Mouse (Mus musculus) kidney, adult 2 months (tissue): Measurements from ENCODE around the gene Dmbx1. TPM values are rescaled to one million over a fixed set of nuclear protein-coding genes. Genes with fewer than 3 reads are reported as not detected.

Experiments
- DNase-seq: peaks from one replicate; pipeline ENCODE4 v3.0.0; 2021
- H3K27ac ChIP-seq: fragments of 200-500 bp; 2 replicates; pipeline ENCODE4 v1.5.1; 2012; ENCODE audit warnings: low read depth, low read length, control low read depth, inconsistent platforms; ENCODE audit not compliant: insufficient read depth
- H3K27me3 ChIP-seq: fragments of 200-500 bp; replicated peaks from 2 replicates; pipeline ENCODE4 v1.6.1; 2012; ENCODE audit warnings: mild to moderate bottlenecking, moderate library complexity, low read length, inconsistent platforms; ENCODE audit not compliant: control insufficient read depth, insufficient read depth
- H3K36me3 ChIP-seq: fragments of 200-500 bp; 2 replicates; pipeline ENCODE4 v1.6.1; 2012; ENCODE audit warnings: mild to moderate bottlenecking, moderate library complexity, low read length, inconsistent platforms; ENCODE audit not compliant: control insufficient read depth, insufficient read depth
- H3K4me1 ChIP-seq: fragments of 200-500 bp; 2 replicates; pipeline ENCODE4 v1.6.1; 2011; ENCODE audit warnings: low read length; ENCODE audit not compliant: control insufficient read depth, insufficient read depth
- H3K4me3 ChIP-seq: fragments of 200-500 bp; 2 replicates; pipeline ENCODE4 v1.5.1; 2011; ENCODE audit warnings: mild to moderate bottlenecking, low read depth, low read length, control low read depth; ENCODE audit not compliant: insufficient read depth
- CTCF ChIP-seq: fragments of 200-500 bp; conservative IDR thresholded peaks from 2 replicates; pipeline ENCODE4 v1.5.1; 2011; ENCODE audit warnings: low read depth, mild to moderate bottlenecking, control low read depth, low read length, moderate library complexity, mixed read lengths; ENCODE audit not compliant: insufficient read depth, insufficient read length
- POLR2A ChIP-seq: fragments of 200-500 bp; IDR thresholded peaks from one replicate; pipeline ENCODE4 v1.6.1; 2011; ENCODE audit warnings: low read depth, low read length, control low read depth
- WGBS: fragments of 180-500 bp; shearing (Covaris S2); methylation state at CpG from one replicate; pipeline ENCODE4 v1.1.7; 2018; 5-methylcytosine and 5-hydroxymethylcytosine counted together
- polyA plus RNA-seq: library from polyadenylated mRNA; depleted of rRNA; stranded (reverse); fragments of >200 nt; gene quantifications from 2 replicates; pipeline ENCODE4 v1.2.3, GENCODE M21; 2012

Gene Dmbx1
- polyA plus RNA-seq, 1 experiment: not detected

DNA sequence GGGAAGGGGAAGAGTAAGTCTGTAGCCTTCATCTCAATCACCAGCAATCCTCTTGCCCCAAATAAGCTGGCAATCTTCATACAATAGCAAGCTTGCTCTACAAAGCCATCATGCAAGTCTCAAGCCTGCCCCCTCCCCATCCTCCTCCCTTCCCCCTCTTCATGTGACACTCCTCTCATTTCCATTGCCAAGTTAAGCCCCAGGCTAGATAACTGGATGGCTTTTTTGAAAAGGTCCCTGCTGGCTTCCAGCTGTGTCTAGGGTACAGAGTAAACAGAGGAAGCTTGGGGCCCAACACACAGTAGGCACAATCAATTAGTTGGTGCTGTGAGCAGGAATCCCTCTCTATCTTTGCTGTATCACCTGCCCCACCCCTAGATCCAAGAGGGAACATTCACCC is 19.8 kb upstream of the Dmbx1 start:
- Histone ChIP-seq H3K27me3 (peaks cover 7% of the 10 kb centered on the region), H3K4me3 (no peak overlapping the region), H3K27ac (no peak overlapping the region), H3K4me1 (peaks cover 2% of the 10 kb centered on the region; the same call in 1 of the 2 replicates), H3K36me3 (no peaks in the 10 kb centered on the region)
- no peak for TF ChIP-seq CTCF
- no peak for TF ChIP-seq POLR2A
- DNase-seq: no peak

DNA sequence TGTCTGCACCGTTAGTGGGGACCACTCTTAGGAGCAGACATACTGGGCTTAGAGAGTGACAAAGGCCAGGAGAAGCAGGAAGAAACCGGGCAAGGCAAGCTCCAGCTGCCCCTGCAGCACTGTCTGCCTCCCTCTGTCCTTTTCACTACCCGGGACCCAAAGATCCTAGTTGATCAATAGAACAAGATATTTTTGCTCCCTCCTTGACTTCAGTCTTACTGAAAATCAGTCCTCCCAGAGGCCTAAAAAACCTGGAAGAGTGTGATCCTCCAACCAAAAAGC is 15.7 kb upstream of the Dmbx1 start:
- Histone ChIP-seq H3K27ac (no peak overlapping the region), H3K4me3 (no peak overlapping the region), H3K27me3 (no peaks in the 10 kb centered on the region), H3K36me3 (no peaks in the 10 kb centered on the region), H3K4me1 (no peaks in the 10 kb centered on the region)
- TF ChIP-seq CTCF (no peak), POLR2A (no peak)
- 16% methylated on average over 3 of the region's 3 CpGs for WGBS
- DNase-seq: no peak

DNA sequence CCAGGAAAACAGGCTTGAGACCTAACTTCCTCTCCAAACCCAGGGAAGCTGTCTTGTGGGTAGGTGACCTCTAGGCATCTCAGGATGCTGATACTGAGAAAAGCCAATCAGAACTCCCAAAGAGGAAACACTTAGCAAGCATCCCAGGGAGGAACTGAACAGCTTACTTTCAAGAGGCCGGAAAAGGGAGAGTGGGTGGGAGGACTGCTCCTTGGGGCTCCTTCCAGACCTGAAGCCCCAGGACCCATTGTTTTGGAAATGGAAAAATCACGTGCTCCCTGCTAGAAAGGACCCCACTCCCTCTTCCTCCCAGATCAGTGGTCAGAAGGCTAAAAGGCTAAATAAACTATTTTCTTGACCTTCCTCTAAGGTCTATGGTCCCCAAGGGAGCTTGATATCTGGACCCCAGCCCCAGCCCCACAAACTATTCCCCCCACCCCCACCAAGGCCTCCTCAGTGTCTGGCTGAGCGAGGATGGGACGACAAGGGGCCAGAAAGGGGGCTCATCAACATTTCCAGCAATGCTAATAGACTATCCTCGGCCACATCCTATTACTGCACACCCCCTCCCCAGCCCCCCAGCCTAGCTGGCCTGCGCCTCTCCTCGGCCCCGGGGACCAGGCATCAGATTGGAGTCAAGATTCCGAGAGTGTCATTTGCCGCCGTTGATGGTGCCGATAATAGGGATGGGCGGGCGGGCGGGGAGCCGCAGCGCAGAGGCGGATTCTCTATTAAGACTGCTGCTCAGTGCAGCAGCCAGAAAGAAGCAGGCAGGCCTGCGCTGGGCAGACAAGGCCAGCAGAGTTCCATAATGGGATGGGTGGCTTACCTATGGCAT is 15.1 kb upstream of the Dmbx1 start:
- Histone ChIP-seq H3K4me1 (no peaks in the 10 kb centered on the region), H3K4me3 (no peak overlapping the region), H3K27ac (no peak overlapping the region), H3K36me3 (no peaks in the 10 kb centered on the region), H3K27me3 (no peaks in the 10 kb centered on the region)
- DNase-seq: no peak
- no peak for TF ChIP-seq POLR2A
- 14% methylated on average over 19 of the region's 19 CpGs for WGBS

DNA sequence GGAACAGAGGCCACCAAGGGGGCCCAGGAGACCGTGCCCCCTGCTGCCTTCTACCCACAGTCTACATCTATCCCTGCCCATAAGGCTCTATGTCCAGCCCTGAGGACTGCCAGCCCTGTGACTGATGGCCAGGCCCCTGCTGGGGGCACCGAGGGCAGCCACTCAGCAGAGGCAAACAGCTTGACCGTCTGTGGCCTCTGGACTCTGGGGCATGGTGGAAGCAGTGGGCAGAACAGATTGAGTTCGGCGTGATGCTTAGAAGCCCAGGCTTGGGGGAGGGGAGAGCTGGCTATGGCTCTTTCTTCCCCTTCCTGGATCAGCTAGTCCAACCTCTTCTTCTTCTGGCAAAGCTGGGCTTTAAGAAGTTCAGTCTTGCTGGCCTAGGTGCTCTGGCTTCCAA is 13.8 kb upstream of the Dmbx1 start:
- Histone ChIP-seq H3K27me3 (no peaks in the 10 kb centered on the region), H3K36me3 (no peaks in the 10 kb centered on the region), H3K4me1 (no peaks in the 10 kb centered on the region), H3K4me3 (no peak overlapping the region), H3K27ac (no peak overlapping the region)
- peak; percentile 67 for DNase-seq
- TF ChIP-seq POLR2A (no peak), CTCF (no peak)
- WGBS: 31% methylated on average over 5 of the region's 5 CpGs

DNA sequence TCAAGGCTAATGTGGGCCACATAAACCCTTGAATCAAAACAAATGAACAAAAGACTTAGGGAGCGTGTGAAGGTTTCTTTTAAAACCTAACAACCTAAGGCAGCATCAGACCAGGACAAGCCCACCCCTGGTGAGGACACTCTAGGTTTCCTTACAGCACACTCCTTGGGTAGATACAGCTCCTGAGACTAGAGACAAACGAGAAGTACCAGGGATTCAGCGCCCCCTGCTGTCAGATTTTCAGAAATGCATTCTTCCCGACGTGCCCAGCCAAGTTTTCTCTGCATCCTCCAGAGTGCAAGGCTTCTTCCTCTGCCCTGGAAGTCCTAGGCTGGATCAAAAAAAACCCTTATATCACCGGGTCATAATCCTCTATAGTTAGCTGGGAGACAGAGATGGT is 13.0 kb upstream of the Dmbx1 start:
- no peaks in the 10 kb centered on the region for H3K27me3 ChIP-seq
- no peak overlapping the region for H3K4me3 ChIP-seq
- H3K4me1 ChIP-seq: no peaks in the 10 kb centered on the region
- TF ChIP-seq CTCF (peak; percentile 72), POLR2A (no peak)
- DNase-seq: peak; percentile 64
- WGBS: 21% methylated on average over 6 of the region's 6 CpGs
- no peak overlapping the region for H3K27ac ChIP-seq
- no peaks in the 10 kb centered on the region for H3K36me3 ChIP-seq

DNA sequence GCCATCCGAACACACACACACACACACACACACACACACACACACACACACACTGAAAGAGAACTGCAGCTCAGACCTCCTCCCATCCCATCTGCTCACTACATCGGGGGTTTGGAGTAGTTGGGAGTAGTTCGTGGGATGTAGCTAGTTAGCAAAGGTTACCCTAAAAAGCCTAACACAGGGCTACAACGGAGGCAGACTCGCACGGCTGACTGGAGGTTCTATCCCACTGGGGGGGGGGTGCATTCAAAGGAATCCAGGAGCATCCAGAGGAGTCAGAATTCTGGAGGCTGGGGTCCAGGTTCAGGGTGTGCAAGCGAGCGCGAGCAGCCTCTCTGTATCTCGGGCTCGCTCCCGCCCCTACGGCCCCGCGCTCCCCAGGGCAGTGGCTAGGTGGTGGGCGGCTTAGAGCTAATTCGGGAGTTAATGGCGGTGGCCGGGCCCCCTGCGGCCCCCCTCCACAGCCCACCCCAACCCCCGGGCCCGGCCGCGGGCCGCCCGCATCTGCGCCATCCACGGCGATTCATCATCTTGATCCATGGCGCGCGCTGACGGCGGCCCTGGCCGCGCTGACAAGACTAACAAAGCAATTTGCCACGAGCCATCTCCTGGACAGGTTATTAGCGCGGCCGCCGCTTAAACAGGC is 4.1 kb upstream of the Dmbx1 start:
- Histone ChIP-seq H3K4me1 (no peaks in the 10 kb centered on the region), H3K27me3 (peaks cover 1% of the 10 kb centered on the region), H3K4me3 (no peak overlapping the region), H3K36me3 (no peaks in the 10 kb centered on the region), H3K27ac (no peak overlapping the region)
- TF ChIP-seq CTCF (no peak), POLR2A (no peak)
- no peak for DNase-seq
- 2% methylated on average over 41 of the region's 41 CpGs for WGBS

DNA sequence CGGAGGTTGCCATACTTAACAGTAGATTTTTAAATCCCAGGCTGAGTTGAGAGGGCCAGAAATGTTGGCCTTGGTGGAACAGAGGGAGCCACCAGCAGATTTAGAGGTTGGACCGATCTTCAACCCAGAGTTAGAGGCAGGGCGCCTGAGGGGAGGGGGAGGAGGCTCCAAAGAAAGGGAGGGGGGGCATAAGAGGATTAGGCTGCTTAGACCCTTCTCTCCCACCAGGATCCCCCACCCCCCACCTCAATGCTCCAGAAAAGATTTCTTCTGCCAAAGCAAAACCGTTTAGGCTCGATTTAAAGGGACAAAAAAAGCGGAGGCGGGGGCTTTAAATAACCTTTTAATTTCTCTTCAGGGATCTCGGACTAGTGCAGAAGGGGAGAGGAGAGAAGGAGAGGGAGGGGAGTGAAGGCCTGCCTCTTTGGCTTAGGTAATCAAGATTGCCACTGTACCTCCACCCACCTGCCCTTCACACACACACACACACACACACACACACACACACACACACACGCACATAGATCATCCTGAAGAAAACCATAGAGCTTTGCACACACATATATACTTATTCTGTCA is 1.6 kb upstream of the Dmbx1 start:
- H3K27ac ChIP-seq: no peak overlapping the region
- DNase-seq: no peak
- H3K36me3 ChIP-seq: no peaks in the 10 kb centered on the region
- H3K4me1 ChIP-seq: no peaks in the 10 kb centered on the region
- no peak overlapping the region for H3K4me3 ChIP-seq
- WGBS: 12% methylated on average over 9 of the region's 9 CpGs
- TF ChIP-seq CTCF: no peak
- no peak for TF ChIP-seq POLR2A
- peaks cover 5% of the 10 kb centered on the region for H3K27me3 ChIP-seq
